Mouse (Mus musculus): Measurements from ENCODE around the gene Ndufb4.

Ndufb4 gene

DNA sequence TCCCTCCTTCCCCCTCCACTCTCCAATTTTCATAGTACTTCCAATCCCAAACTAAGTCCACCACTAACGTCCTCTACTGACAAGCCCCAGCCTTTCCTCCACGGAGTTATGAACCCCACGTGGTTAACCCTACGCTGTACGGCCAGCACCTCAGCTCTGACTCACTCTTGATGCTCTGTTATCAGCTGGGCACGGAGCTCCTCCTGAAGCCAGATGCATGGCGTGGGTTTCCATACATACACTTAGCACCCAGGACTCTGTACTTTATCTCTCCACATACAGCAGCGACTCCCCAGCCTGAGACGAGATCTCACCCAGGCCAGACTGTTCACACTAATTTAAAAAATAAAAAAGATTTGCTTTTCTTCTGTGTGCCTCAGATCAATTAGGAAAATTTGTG, 19.7 kb downstream of the Ndufb4 start:
- no peak for DNase-seq

DNA sequence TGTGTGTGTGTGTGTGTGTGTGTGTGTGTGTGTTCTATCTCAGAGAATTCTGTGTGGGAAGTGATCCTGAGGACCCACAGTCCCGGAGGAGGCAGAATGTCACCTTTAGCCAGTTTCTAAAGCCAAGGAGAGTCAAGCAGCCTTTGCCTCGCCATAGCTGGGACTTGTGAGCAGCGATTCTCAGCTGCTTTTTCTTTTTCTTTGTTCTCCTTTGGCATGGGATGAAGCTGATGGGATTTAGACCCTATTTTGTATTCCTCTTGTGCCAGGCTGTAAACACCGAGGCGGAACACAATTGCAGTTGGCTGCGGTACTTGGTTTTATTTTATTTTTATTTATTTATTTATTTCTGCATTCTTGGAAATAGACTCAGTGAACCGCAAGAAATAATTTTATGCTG, 25.2 kb downstream of the Ndufb4 start:
- no peak for DNase-seq

DNA sequence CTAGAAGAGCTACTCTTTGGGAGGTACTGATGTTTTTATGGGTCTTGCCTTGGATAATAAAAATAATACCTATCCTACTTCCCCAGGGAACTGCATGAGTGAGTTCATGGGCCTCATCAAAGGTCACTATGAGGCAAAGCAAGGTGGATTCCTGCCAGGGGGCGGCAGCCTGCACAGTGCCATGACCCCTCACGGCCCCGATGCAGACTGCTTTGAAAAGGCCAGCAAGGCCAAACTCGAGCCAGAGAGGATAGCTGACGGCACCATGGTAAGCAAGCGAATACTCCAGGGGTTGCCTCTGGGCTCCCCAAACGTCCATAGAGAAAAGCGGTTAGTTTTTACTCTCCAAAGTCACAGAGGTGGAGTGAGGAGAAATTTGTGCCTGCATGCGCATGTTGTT, 25.9 kb downstream of the Ndufb4 start:
- no peak for DNase-seq

DNA sequence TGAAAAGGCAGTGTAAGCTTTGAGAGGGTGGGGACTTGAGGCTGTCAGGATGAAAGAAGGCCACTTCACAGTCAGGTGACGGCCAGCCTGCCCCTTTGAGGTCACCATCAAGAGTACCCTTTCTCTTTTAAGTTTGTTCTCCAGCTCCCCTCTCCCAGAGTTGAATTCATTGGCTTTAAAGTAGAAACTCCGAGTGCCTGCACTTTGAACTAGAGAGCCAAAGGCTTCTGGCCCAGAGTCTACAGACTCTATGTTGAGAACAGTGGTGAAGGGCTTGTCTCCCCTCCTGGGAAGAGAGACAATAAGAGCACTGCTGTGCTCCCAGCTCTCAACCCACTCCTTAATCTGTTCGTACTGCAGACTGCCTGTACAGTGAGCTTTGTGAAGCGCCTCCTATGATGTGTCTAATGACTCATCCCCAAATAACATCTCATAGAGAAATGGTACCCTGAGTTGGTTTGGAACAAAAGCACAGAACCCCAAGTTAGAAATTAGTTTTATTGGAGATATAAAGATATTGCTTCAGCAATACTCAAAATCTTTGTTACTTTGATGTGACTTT, 27.8 kb downstream of the Ndufb4 start:
- DNase-seq: no peak

DNA sequence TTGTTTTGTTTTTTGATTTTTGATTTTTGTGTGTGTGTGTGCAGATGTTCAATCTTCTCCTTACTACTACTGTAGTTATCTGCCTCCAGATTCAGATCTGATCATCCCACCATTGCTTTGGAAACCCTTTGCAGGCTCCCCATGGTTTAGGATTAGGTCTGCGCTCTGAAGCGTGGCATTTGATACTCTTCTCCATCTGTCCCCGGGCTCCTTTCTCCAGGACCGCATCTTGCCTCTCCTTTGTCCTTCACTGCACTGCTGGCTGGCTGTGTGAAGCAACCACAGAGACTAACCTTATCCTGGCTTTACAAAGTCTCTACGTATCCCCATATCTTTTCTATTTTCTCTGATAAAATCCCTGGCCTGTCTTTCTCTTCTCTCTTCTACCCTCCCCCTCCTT, 31.3 kb downstream of the Ndufb4 start:
- DNase-seq: no peak

DNA sequence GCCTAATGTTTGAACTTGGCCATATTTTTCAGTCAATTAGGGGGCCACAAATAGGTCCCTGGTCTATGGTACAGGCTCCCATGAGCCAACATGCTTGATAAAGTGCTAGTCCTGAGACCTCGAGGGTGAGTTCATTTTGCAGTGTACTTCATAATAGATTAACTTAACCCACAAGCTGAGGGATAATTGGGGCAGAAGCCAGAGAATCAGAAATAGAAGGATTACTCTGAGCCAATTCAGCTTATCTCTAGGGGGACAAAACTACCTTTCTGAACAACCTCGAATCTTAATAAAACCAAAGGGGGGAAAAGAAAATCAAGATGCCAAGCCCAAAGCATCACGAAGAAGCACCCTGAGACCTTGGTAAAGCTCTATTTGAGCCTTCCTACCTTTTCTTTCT, 31.9 kb downstream of the Ndufb4 start:
- DNase-seq: no peak

DNA sequence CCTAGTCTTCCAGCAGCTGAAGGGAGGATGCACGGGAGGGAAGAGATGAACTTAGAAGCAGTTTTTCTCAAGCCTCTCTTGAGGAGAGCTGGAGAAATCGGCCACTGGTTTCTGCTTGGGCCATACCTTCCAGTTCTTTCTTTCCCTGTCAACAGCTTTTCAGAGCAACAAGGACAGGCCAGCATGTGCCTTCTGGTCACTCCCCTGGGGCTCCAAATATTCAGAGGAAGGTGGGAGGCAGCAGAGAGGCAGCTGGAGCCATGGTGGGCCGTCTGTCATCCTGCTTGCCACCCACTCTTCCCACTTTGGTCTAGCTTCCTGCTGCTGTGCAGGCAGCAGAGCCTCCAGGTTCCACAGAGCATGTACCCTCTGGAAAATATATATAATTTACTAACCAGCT, 36.6 kb downstream of the Ndufb4 start:
- DNase-seq: peak; percentile 66

DNA sequence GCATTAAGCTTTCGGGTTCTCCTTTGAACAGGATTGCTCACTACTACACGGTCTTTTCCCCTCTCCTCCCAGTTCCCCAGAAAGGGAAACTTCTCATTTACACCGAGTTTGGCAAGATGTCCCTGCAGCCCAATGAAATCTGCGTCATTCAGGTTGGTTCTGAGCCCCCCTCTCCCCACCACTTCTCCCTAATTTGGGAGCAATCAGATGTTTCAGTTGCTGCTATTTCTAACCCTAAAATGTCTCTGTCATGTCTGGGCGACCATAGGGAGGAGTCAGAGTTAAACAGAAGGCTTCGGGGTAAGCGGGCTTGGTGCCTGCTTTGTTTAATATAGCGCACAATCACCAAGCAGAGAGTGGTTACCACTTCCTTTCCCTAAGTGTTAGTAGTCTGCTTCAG, 38.1 kb downstream of the Ndufb4 start:
- DNase-seq: peak; percentile 23

DNA sequence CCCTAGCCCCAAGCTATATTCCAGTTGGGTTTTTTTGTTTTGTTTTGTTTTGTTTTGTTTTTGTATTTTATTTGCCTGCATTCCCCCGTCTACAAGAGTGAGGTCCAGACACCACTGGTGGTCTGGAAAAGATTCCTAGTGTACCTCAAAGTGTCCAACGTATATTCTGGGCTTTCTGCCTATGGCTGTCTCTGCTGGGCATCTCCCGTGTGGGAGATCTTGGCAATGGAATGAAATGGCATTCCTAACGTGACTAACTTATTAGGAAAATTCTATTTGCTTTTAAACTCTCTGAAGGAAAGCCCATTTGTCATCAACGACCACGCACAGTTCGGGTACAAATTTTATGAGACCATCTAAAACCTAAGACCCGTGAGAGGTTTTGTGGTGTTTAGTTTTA, 38.8 kb downstream of the Ndufb4 start:
- no peak for DNase-seq

DNA sequence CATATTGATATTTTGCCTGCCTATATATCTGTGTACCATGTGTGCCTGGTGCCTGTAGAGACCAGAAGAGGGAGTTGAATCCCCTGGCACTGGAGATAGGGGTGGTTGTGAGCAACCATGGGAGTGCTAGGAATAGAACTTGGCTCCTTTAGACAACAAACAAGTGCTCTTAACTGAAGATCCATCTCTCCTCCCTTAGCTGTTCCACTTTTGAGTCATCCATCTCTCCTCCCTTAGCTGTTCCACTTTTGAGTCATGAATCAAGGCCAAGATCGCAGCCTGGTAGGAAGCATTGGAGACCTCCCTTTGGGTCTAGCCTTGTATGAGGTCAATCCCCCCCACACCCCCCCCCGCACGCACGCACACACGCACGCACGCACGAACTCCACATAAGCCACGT, 39.7 kb downstream of the Ndufb4 start:
- no peak for DNase-seq

DNA sequence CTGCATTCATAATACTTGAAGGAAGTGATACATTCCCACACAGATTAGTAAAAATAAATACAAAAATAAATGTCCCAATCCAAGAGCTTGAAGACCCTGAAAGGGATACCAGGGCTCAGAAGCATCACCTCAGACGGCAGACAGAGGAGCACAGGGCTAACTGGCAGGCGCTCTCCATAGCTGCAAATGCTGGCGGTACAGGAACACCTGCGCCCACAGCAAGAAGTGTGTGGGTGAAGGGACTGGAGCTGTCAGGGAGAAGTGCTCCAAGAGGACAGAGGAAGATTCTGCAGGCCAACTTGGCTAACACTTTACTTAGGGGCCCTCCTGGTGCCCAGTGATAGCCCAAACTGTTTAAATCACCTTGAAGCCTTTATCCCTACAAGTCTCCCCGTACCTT, 42.2 kb downstream of the Ndufb4 start:
- no peak for DNase-seq

DNA sequence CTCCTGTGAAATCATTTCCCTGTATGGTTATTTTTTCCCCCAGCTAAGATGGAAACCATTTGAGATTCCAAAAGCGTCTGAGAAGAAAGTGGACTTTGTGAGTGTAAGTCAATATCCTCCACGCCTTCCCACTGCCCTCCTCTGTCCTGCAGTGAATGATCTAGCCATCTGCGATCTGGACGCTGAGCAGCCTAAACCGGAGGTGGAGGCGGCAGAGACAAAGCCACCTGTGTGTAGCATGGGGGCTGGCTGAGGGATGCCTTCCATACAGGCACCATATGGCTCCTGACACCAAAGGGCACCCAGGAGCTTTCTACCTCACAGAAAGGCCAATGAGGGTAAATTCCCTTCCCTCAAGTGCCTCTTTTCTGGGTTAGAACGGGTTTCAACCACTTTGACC, 43.2 kb downstream of the Ndufb4 start:
- no peak for DNase-seq

DNA sequence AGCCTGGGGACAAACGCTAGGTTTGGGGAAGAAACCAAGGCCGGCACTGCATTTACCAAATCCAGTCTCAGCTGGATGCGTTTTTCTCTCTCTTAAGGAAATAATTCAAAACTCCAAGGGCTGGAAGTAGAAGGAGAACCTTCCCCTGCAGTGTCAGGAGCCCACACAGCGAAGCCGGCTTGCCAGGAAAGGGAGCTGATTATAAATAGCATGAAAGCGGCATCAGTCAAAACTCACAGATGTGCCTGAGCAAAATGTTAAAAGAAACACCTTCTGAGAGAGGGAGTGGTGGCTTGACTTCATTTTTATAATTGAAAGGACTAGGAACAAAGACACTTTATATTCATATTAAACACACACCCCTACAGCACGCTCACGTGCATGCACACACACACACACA, 43.9 kb downstream of the Ndufb4 start:
- DNase-seq: peak; percentile 56

DNA sequence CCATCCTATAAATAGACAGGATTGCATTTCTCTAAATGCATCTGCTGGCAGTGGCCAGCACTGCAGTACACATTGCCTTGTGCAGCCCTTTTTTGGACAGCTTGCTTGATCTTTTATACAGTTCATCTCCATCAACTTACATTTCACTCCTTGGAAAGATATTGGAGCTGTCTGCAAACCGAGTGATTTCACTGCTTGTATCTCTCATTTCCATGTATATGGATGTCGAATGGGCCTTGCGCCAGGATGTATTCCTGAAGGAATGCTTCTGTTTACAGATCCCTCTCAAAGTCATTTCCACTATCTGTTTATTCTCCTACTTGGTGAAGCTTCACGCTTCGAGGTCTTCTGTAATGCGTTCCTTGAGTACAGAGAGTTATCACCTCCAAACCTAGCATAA, 50.0 kb downstream of the Ndufb4 start:
- no peak for DNase-seq

DNA sequence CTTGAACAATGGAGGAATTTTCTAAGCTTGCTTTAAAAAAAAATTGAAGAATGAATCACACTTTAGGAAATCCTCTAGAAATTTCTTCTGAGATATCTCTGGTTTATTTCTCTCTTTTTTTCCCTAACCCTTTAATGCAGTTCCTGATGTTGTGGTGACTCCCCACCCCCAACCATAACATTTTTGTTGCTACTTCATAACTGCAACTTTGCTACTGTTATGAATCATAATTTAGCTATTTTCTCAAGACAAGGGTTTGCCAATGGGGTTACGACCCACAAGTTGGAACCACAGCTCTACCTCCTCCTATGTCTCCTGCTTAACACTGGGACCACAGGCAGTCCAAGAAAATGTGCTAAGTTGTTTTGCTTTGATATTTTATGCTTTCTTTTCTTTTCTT, 50.8 kb downstream of the Ndufb4 start:
- DNase-seq: no peak

DNA sequence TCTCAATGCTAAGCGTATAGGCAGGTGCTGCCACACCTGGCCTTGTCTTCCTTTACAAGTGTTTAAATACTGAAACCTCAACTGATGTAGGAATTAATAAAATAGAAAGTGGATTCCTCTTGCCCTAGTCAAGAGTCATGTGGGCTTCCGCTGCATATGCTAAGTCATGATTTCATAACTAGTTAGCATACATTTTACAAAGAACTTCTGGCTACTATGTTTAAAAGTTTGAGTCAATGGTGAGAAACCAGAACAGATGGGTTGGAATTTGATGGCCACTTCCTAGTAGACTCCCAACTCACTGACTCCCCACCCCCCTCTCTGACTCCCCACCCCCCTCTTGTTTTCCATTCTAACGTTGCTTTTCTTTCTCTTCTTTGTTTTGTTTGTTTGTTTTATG, 54.9 kb downstream of the Ndufb4 start:
- no peak for DNase-seq

DNA sequence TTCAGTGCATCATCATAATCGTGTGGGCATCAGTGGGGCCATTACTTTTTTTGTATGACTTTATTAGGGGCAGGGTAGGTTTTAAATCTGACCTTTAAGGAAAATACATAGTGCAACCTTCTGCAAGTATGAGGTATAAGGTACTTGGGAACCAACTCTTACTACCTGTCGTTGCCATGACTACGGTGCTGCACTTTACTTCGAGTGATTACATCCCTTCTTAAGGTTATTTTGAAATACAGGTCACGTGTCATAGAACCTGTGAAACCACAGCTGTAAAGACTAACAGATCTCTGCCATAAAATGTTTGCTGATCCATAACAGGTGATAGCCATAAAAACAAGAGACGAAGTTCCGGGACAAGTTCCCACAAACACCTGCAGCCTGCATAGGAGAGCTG, 55.8 kb downstream of the Ndufb4 start:
- no peak for DNase-seq

DNA sequence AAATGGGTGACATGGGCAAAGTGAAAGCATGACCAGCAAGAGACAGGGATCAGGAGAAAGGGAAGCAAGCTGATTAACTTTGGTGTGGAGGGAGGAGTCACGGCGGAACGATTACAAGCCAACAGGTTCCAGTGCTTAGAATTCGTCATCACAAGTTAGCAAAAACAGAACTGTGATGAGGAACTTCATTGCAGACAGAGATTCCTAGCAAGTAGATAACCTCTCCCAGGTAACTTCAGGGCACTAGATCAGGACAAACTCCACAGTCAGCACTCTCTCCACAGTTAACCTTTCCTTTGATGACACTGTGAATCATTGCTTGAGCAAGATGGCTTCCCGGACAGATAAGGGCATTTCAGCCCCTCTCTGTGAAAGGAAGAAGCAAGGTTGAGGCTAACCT, 56.8 kb downstream of the Ndufb4 start:
- no peak for DNase-seq

Measured in right cerebral cortex, postnatal 25 days (tissue).